15 mouse cellular contexts compared by ENCODE assay signal in the genomic region with DNA sequence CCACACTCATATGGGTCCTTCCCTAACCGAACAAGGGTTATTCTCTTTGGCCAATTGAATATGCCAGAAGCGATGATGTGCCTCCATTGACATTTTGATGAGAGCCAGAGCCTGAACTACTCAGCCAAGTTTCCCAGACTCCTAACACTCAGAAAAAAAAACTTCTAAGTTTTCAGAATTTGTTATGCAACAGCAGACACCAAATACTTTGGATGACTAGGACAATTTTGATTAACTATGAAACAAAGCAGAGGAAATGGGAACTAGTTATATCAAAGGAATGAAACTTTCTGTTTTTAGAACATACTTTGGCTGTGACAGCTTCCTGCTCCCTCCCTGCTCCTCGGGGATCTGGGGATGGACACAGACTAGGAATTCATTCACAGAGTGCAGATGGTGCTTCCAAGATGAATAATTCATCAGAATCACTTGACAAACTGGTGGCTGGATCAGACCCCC.
DNase-seq lines count a peak whose midpoint lies in the region; ATAC-seq and TF ChIP-seq lines count a peak whose summit lies in the region.
"Had no signal": no experiment of that assay in that cellular context is flagged by ENCODE, and none has a peak within 500 bp of the region (broad histone marks: within the 10 kb centered on the region; RNA-seq: fewer than 3 reads in every experiment).

No protein-coding gene starts in this region.

- TF ChIP-seq CTCF in kidney, postnatal 0 days (IDR thresholded peaks at IDR 0.05; ENCODE audit: low read depth) = no peak

- no peaks in the 10 kb centered on the region for H3K27me3 ChIP-seq in kidney, postnatal 0 days (ENCODE audit: insufficient read depth, low read length)
- H3K27me3 ChIP-seq: heart, embryonic 13.5 days; liver, embryonic 13.5 days had no signal

- H3K4me3 ChIP-seq in kidney, postnatal 0 days (replicated peaks; ENCODE audit: low read depth, low read length) = no peak overlapping the region
- H3K4me3 ChIP-seq: heart, embryonic 13.5 days; liver, embryonic 13.5 days; myocyte had no signal

- peak; percentile 4 for DNase-seq in cerebellum, adult 9-11 months
- DNase-seq in cerebellum, postnatal 25 days = no peak
- peak; percentile 66 for DNase-seq in kidney, postnatal 0 days (ENCODE audit: low spot score)
- DNase-seq in kidney, postnatal 36 days = no peak
- DNase-seq in Muller cell, postnatal 12 days (ENCODE audit: inconsistent ontology term) = peak; percentile 99
- DNase-seq in heart, postnatal 4 days = peak; percentile 6
- DNase-seq in layer of hippocampus, postnatal 10 days (ENCODE audit: low spot score in 2 of 2) = no peak
- DNase-seq: cerebellum, postnatal 36 days; liver, embryonic 13.5 days; right cerebral cortex, postnatal 25 days; thymus, postnatal 36 days had no signal

- no peaks in the 10 kb centered on the region for H3K4me1 ChIP-seq in kidney, postnatal 0 days (replicated peaks; ENCODE audit: insufficient read depth, low read length)
- H3K4me1 ChIP-seq: liver, embryonic 13.5 days had no signal

- no peak overlapping the region for H3K9ac ChIP-seq in kidney, postnatal 0 days (ENCODE audit: low read depth, low read length)
- H3K9ac ChIP-seq: heart, embryonic 13.5 days; liver, embryonic 13.5 days had no signal

- WGBS in kidney, postnatal 0 days = 64% methylated on average over 3 of the region's 3 CpGs

- no peak for ATAC-seq in kidney, postnatal 0 days (replicated peaks; ENCODE audit: low FRiP score, low read depth)
- no peak for ATAC-seq in megakaryocyte, adult 5-6 weeks (ENCODE audit: poor library complexity, severe bottlenecking)

- no peak overlapping the region for H3K27ac ChIP-seq in kidney, postnatal 0 days
- H3K27ac ChIP-seq: heart, embryonic 13.5 days; liver, embryonic 13.5 days had no signal

- no peaks in the 10 kb centered on the region for H3K36me3 ChIP-seq in kidney, postnatal 0 days (ENCODE audit: insufficient read depth, low read length)
- H3K36me3 ChIP-seq: G1E; heart, embryonic 13.5 days; liver, embryonic 13.5 days had no signal

- H3K9me3 ChIP-seq in kidney, postnatal 0 days (replicated peaks; ENCODE audit: low read length) = no peaks in the 10 kb centered on the region
- H3K9me3 ChIP-seq: heart, embryonic 13.5 days; liver, embryonic 13.5 days had no signal

- H3K4me2 ChIP-seq in kidney, postnatal 0 days (ENCODE audit: low read length) = no peak overlapping the region
- H3K4me2 ChIP-seq: heart, embryonic 13.5 days; liver, embryonic 13.5 days had no signal

Comparison
In these comparisons a context has a peak if more than half of its experiments do, and no peak if none do; other contexts are left out.
1. DNase-seq: peak in cerebellum, adult 9-11 months (single experiment), kidney, postnatal 0 days (single experiment), Muller cell, postnatal 12 days (single experiment) and heart, postnatal 4 days (single experiment); none in cerebellum, postnatal 25 days (0 of 2), kidney, postnatal 36 days (0 of 2) and layer of hippocampus, postnatal 10 days (0 of 2).